Mouse (Mus musculus) kidney, postnatal 25 days (tissue): Measurements from ENCODE around the gene Tgfbr3.

Experiments used
- DNase-seq, 2 experiments: peaks; one replicate each; pipeline ENCODE4 v3.0.0; 2021; ENCODE audit warnings: mixed read lengths in 2 of 2

Tgfbr3 gene

DNA sequence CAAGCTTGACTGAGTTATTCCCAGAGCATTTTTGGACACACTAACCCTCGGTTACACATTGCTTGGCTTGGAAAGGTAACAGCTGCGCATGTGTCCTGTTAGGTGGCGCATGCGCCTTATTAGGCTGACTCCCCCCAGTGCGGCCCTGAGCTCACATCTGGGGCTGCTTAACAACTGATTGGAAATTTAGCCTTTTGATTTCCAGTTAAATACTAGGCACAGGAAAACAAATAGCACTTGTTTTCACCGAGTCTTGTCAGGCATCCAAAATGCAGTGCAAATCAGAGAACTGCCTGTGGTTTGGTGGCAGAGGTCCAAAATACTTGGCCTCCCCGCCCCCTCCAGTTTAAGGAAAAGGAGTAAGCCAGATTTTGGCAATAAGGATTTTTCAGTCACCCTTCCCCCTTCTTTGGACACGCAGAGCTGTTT, 121.5 kb downstream of the Tgfbr3 start:
- peak; percentile 91 to 94 for DNase-seq

DNA sequence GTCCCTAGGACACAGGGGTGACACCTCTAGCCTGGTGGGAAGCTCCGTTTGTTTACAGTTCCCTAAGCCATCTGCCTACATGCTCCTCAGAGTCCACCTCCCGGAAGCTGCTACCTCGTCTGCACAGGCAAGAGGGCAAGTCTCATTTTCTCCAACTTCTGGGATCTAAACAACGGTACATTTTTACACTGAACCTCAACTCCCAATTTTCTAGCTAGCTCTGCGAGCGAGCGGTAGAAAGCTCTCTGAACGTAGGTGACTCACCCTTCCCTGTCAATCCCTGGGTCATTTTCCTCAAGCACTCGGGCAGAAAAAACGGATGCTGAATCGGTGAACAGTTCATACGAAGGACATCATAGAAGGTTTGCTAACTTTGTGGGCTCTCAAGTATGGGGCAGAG, 122.1 kb downstream of the Tgfbr3 start:
- DNase-seq: no peak

DNA sequence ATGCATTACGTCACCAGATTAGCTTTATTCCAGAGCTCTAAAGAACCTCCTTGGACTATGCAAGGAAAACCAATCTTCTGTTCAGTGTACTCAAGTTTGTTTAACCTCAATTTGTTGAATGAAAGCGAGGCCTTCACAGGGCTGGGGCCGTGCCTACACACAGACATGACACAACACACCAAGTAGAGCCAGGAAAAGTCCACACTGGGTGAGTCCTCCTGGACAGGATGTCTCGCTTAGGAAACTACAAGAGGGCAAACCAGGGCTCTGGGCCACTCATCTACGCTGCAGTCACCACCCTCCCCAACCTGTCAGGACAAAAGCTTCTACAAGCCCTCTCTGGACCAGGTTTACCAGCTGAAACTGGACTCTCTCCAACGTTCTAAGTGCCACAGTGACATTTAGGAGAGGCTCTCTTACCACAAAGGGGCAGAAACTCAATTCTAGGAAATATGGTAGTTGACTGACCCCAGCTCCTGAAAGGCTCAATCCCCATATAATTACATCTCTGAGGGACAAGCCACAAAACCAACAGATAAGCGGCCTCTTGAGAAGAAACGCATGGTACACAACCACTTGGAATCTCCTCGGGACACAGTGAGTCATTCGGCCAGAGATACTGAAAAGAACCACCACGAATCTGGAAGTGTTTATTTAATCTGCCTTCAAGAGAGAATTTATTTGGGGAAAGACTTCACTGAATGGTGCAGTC, 122.6 kb downstream of the Tgfbr3 start:
- DNase-seq: peak in 1 of 2 experiments; percentile 65

DNA sequence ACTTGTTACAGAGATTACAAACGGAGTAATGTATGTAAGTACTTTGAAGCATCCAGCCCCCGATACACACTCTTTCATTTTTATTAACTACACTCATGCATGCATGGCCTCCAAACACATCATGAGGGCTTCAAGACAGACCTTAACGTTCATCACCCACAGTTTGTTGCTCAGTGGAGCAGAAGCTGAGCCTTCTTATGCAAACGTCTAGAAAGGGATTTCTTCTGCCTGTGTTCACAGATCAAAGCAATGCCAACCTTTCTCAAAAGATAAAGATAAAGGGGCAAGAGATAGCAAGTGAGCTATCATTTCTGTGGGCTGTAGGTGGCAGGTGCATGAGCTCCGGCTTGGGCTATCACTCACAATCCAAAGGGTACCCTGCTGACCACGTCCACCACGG, 123.7 kb downstream of the Tgfbr3 start:
- DNase-seq: no peak

DNA sequence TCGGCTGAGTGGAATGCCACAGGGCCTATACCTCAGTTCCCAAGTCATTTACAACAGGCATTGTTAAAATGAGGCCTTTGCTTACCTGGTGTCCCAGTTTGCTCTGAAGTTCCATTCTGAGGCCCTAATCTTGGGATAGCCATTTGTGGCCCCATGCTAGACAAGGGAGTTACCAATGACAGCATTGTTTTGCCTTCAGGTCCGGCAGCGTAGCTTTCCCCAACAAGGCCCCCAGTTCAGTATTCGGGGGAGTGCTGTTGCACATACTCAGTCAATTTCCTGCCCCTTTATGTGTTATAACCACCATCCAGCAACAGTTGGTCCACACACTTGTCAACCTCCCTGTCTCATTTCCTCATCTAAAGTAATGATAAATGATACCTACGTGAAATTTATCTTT, 124.2 kb downstream of the Tgfbr3 start:
- no peak for DNase-seq

DNA sequence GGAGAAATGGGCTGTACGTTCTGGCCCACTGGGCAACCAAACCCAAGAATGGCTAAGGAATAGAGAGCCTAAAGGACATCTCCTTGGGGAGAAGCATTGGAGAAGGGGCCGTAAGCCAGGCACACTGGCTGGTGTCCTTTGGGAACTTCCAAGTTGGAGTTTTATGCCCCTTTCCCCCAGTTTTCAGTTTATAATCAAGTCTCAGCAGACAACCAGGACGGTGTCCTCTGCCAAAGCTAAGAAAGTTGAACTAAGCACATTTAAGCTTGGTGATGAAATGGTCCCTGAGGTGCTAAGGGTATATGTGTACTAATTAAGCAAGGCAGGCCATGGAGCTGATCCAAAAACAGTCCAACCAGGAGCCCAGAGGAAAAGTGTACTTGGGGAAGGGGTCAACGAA, 124.6 kb downstream of the Tgfbr3 start:
- no peak for DNase-seq

DNA sequence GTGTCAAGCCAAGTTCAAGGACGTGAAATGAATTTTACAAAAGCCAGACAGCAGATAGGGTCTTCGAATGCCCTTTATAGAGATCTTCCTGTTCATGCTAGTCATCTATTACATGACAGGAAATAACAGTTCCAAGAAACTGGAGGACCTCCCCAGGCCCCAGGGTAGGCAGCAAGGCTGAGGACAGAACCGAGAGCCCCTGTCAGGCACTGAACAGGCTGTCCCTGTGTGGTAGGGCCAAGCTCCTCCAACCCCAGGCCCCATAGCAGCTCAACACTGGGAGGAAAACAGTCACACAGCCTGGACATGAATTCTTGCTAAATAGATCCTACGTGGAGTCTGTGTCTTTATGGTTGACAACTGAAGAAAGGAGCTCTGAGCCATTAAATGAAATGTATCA, 125.3 kb downstream of the Tgfbr3 start:
- DNase-seq: peak in 1 of 2 experiments; percentile 37

DNA sequence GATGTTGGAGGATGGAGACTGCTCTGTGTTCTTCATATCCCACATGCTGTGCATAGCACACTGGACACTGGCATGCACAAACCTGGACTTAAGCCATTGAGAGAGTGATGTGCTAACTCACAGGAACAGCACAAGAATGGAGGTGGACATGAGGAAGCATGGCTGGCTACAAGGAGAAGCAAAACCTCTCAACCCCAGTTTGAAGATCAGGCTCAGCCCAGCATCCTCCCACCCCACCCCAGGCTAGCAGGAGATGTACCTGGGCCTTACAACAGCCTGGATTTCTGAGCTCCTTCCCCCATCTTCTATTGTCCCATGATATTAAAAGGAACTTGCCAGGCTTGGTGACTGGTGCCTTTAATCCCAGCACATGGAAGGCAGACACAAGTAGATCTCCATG, 126.1 kb downstream of the Tgfbr3 start:
- no peak for DNase-seq

DNA sequence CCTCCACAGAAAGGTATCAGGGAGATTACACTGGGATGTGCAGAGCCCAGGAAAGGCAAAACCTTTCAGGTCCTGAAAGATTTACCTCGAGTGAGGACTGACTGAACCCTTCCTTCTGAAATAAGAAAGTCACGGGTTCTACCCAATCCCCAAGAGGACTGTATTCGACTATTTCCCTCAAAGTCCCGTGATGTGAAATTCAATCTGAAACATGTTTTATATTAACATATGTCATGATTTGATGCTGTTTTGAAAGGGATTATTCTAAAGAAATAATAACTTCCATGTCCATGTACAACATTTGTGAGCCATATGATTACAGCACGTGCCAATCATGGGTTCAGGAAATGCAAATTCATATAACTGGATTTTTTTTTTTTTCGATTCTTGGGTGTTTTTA, 126.6 kb downstream of the Tgfbr3 start:
- no peak for DNase-seq

DNA sequence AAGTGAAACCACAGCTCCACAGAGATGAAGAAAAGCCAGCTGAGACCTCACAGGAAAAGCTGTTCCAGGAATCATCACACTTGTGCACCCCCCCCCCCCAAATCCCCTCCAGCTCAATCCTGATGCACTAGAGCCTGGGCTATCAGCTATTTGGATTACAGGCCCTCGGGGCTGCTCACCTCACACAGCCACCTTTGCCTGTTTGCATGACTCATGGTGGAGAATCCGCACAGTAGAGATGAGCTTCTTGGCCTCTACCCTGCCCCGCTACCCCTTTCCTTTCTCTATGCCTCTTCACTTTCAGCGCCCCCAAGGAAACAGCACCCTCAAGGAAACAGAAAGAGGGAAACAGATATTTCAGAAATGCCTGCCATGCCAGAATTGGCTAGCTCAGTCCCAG, 127.1 kb downstream of the Tgfbr3 start:
- DNase-seq: no peak

DNA sequence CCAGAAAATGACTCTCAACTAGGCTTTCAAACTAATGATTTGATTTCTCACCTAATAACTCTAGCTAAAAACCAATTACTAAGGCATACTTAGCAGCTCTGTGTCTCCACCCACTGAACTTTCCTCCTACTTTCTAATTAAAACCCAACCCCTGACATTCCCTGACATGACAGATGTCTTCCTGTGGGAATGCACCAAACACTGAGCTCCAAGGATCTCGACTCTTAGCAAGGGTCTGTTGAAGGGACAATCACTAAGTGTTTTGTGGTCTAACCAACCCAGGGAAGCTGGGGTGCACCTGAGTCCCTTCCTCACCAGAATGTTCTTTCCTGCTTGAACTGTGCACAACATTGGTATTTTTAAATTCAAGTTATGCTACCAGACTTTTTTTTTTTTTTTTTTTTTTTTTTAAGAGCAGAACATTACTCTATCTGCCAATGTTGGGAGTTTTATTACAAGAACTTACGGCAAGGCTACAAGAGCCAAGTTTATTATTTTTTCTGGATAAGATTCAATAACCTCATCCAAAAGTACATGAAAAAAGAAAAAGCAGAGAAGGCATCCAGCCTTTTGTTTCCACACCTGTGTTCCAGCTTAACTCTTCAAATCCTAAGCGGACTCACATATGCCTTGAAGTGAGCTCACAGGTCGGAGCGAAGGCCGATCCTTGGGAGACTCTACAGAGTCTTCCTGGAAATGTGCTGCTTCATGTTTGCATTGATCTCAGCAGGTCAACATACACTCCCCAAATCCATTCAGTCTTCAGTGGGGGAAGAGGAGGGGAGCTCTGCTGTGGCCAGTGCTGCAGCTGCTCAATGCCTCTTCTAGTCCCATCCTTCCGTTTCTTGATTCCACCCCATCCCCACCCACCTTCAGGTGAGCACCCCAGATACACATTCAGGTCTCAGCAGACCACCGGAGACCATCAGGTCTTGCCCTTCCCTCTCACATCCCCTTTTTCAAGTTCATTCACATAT, 129.2 kb downstream of the Tgfbr3 start:
- DNase-seq: peak; percentile 28 to 49

DNA sequence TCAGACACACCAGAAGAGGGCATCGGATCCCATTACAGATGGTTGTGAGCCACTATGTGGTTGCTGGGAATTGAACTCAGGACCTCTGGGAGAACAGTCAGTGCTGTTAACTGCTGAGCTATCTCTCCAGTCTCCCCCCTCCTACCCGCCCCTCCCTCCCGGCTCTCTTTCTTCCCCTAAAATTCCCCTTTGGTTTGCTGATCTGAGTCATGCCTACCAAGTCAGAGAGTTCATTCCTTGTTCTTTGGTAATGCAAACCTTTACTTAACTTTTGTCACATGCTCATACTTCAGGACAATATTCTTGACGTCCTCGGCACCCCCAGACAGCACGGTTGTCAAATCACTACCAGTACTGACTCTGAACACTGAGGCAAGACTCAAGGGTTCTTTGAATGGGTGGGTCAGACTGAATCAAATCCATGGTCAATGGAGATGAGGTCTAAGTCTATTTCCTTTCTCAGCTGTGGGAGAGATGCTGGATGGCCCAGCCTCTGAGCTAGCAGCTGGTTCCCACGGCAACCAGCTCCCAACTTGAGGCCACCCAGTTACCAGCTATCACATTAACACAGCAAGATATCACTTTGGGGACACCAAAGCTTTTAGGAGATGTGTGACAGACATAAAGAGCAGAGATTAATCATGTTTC, 130.8 kb downstream of the Tgfbr3 start:
- no peak for DNase-seq

DNA sequence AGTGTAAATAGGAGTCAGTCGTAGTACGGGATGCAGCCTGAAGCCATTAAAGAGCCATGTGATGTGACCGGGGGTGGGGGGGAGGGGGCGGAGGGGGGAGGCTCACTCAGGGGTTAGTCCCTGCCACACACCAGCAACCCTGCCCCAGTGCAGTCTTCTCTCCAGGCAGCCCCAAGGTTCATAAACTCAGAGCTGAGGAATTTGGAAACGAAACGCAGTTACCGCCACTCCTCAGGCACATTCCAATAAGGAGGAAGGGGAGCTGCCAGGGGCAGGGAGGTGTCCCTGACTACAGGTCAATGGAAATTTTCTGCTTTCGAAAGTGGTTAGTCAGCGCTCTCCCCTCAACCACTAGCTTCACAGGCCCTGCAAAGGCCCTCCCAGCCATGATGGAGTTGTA, 132.0 kb downstream of the Tgfbr3 start:
- DNase-seq: peak; percentile 39 to 73

DNA sequence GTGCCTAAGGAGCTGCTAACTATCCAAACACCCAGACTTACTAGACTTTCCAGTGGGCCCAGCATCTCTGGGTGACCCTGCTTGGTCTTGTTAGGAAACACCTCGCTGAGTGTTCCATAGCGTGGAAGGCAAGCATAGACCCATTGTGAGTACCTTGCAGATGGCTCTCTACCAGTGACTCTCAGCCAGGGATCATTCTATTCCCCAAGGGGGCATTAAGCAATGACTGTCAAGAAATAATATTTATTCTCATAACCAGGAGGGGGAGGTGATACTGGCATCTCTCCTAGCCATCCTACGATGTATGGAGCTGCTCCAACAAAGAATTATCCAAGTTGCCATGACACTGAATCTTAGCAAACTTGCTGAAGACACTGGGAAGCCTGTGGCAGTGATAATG, 133.3 kb downstream of the Tgfbr3 start:
- DNase-seq: no peak

DNA sequence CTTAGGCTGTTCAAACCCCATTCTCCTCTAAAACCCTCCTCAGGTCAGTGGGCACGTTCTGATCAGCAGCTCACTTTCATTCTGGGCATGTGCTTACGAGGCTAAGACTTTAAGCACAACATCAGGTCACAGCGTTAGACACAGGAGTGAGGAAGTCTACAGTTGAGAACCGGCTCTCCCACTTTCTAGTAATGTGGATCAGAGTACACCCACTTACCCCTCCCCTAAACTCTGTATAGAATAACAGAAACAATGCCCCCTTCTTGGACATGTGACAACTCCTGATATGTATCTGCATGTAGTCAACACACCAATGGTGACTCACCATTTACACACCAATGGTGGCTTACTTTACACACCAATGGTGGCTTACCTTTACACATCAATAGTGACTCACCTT, 136.4 kb downstream of the Tgfbr3 start:
- no peak for DNase-seq

DNA sequence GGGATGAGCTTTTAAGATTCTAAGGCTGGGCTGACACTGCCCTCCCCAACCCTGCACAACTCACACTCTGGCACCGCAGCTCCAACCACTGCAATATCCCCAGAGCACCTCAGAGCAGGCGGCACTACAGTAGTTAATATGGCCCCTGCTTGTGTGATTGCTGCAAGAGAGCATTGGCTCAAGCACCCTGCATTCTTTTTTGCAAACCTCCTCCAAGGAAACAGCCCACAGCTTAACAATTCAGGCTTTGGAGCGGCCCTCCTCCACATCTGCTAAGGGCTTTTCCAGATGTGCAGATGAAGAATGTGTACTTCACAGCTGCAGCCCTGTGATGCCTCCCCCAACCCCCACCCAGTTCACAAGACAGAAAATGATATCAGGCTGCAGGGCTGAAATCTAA, 138.1 kb downstream of the Tgfbr3 start:
- no peak for DNase-seq

DNA sequence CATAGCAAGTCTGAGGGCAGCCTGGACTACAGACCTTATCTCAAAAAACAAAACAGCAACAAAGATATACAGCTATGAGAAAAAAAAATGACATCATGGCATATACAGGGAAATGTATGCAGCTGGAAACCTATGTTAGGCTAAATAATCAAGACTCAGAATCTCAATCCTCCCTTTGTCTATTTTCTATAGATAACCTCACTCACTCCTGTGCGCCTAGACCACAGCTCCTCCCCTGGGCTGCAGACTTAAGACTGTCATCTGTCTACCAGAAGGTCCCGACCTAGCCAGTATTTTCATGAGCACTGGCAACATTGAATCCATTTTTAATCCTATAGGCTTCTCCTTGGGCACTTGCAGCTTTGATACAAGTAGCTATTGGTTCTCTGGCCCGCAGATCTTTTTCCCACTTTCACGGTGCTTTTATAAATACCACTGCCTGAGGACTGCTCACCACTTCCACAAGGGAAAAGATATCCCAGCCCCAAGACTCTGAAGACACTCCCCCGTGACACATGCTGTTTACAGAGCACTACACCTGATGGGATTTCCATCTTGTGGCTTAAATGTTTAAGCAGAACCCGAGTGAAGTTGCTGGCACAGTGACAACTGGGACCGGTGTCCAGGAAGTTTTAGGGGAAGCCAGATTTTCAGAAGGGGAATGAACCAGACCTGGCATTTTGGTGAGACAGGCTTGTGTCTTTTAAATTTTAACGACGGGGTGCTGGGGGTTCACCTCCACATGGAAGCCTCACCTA, 138.7 kb downstream of the Tgfbr3 start:
- peak; percentile 30 to 37 for DNase-seq

DNA sequence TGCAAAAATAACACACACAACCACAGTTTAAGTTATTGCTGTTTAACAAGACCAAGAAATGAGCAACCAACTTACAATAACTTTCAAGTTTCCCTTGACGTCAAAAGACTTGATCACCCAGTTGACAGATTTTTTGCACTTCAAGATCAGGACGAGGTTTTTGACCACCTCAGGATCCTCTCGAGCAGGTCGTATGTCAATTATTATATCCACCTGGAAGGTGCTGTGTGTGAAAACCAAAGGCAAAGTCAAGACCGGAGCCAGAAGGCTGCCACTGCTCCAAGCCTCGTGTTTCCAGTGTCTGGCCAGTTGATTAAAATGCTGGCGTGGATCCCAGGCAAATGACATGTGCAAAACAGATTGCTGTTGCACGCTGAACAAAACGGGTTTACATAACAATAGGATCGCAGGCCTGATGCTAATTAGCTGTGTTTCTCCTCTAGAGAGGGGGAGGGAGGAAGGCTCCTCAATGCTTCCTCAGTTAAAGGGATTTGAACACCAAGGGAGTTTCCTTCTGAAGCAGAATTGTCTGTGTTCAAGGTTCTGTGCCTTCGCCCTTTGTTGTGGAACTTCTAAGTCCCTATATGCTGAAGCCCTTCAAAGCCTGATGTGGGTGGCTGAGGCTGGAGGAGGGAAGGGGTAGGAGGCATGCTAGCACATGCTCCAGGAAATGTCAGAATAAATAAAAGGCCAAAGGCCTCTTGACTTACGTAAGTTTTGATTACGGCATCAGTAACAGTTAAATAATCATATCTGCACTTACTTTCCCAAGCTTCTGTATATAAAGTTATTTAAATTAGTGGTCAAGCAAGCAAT, 141.3 kb downstream of the Tgfbr3 start:
- peak; percentile 82 to 87 for DNase-seq

DNA sequence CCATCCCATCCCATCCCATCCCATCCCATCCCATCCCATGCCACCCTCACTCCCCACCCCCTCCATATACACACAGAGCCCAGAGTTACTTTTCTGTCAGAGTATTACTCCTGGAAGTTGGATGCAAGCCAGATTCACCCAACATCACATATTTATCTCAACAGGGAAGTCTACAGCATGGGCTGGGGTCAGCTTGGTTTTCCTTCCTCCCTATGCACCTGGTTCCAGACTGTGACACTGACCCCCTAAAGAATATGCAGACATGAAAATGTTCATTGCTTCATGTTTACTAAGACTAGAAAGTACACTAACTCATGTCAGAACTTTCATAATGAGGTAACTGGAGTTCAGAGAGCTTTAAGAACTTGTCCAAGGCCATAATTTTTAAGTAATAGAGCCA, 142.0 kb downstream of the Tgfbr3 start:
- DNase-seq: no peak

DNA sequence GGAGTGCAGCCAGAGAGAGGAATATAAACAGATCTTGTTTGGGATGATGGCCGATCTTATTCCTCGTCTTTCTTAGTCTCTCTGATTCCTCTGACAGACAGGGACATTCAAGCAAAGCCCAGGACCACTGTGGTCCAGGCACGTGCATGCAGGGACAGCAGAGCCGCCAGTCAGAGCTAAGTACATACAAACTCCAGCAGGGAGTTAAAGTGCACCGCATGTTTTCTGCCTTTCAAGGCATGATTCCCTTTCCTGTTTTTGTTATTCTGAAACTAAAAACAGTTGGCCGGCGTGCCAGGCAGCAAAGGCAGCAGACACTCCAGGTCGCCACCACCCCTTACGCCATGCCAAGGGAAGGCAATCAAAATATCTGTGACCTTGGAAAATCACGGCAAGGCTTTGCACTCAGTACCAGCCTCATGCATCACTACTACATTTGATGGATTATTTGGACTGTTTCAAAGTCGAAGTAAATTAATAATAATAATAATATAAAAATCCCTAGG, 143.3 kb downstream of the Tgfbr3 start:
- DNase-seq: peak; percentile 29 to 60

DNA sequence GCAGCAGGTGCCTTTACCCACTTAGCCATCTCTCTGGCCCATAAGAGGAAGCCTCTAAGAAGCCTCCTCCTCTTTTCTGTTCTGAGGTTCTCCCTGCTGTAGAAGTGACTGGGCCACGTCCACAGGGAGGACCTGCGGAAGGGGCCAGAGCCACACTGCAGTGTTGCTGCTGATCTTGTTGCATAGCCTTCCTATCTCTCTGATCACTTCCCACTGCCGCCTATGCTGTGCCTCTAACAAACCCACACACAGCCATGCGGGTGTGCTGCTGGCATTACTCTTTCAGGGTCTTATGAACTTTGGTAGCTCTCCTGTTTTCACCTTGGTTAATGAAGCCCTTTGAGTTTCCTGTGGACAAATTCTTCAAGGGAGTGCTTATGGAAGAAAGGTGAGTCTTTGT, 144.3 kb downstream of the Tgfbr3 start:
- no peak for DNase-seq
